Mouse (Mus musculus) heart, postnatal 0 days (tissue): ENCODE data around the gene Ttc28.
A peak's percentile ranks its signal among the peaks of the same experiment; 100 is the strongest.

ENCODE experiments used
- CTCF ChIP-seq: IDR thresholded peaks from 2 replicates; pipeline ENCODE4 v1.5.1; 2016; ENCODE audit warnings: antibody characterized with exemption, control low read depth, low read depth
- EP300 ChIP-seq: IDR thresholded peaks from 2 replicates; pipeline ENCODE4 v1.6.1; 2016; ENCODE audit warnings: antibody characterized with exemption, low read depth

GRCm38 (mm10) chr5:111011271-111011670 is 131.7 kb downstream of the Ttc28 start:
- TF ChIP-seq CTCF: peak; percentile 62
- no peak for TF ChIP-seq EP300
